Mouse (Mus musculus): ENCODE measurements around the gene Samd10.

- TF ChIP-seq POLR2A (IDR thresholded peaks at IDR 0.05; ENCODE audit: control insufficient read depth, low read depth, low read length) (no peak), CTCF (IDR thresholded peaks at IDR 0.05; ENCODE audit: control insufficient read depth, insufficient read depth, insufficient replicate concordance, low read depth, low read length) (no peak)
These were observed 29.5 kb upstream of the Samd10 start for GRCm38 (mm10) chr2:181628471-181628870.

All from testis, adult 2 months (tissue).